ENCODE assay signal across 8 mouse cellular contexts in the genomic region with DNA sequence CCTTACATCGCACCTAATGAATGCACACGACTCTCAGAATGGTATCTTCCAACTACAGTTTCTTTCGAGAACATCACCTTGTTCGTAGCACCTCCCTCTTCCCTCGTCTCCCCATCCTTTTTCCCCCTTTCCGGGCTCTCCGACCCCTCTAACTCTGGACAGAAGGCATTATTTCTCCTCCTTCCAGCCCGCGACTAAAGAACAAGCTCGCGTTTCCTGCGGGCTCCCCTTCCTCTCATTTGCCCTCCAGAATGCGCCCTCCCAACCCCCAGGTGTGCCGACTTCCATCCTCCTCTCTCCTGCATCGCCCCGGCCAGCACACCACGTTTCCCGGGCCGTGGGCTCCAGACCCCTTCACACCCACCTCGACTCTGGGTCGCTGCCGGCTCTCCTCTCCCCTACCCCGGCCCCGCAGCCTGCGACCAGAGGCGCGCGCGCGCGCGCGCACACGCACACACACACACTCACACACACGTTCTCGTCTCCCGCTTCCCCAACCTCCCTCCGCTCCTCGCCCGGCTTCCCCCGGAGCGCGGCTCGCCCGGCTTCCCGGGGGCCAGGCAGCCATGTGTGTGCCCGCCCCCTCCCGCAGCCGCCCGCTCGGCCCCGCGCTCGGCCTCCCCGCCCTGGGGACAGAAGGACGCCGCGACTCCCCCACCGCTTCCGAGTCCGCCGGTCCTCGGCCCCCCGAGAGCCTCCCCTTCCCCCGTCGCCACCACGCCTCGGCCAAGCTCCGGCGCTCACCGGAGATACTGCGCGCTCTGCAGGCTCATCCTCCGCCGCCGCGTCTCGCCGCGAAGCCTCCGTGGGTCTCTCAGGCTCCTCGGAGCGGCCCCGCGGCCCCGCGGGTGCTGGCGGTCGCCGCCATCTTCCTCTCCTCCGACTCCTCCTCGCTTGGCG. TPM values are rescaled to one million over a fixed set of nuclear protein-coding genes. Genes with fewer than 3 reads are reported as not detected.
DNase-seq lines count a peak whose midpoint lies in the region; ATAC-seq lines count a peak whose summit lies in the region.

A gene (minus strand): TSS at position 882 of the 900 bp plus-strand sequence.

- peaks cover 15% of the 10 kb centered on the region for H3K4me1 ChIP-seq in heart, embryonic 10.5 days
- H3K4me1 ChIP-seq in liver, embryonic 16.5 days (ENCODE audit: control insufficient read depth, low read depth, low read length) = peaks cover 10% of the 10 kb centered on the region

- H3K36me3 ChIP-seq in heart, embryonic 10.5 days = 0 out of 2 replicates have a peak, but pooled peaks cover 3% of the 10 kb centered on the region
- H3K36me3 ChIP-seq in liver, embryonic 16.5 days (ENCODE audit: control insufficient read depth, insufficient read depth) = no peaks in the 10 kb centered on the region

- no peaks in the 10 kb centered on the region for H3K27me3 ChIP-seq in heart, embryonic 10.5 days (ENCODE audit: insufficient read depth, poor library complexity, severe bottlenecking)
- no peaks in the 10 kb centered on the region for H3K27me3 ChIP-seq in liver, embryonic 16.5 days (ENCODE audit: control insufficient read depth, insufficient read depth, low read depth, low read length)

- peak within 1 kb of the TSS; percentile 98 for H3K4me2 ChIP-seq in liver, embryonic 16.5 days (ENCODE audit: low read depth, low read length)

- H3K9ac ChIP-seq in liver, embryonic 16.5 days (ENCODE audit: low read depth, low read length) = peak within 1 kb of the TSS; percentile 96

- peak within 1 kb of the TSS; percentile 98 for H3K4me3 ChIP-seq in heart, embryonic 10.5 days
- H3K4me3 ChIP-seq in liver, embryonic 16.5 days (ENCODE audit: low read depth, low read length) = peak within 1 kb of the TSS; percentile 89

- H3K9me3 ChIP-seq in heart, embryonic 10.5 days = no peaks in the 10 kb centered on the region
- no peaks in the 10 kb centered on the region for H3K9me3 ChIP-seq in liver, embryonic 16.5 days (replicated peaks; ENCODE audit: control insufficient read depth, low read length)

- WGBS in heart, embryonic 10.5 days = under 1% methylated on average over 91 of the region's 93 CpGs
- WGBS in liver, embryonic 16.5 days (ENCODE audit: insufficient replicate concordance) = 1% methylated on average over 87 of the region's 93 CpGs

- H3K27ac ChIP-seq in heart, embryonic 10.5 days = peak within 1 kb of the TSS; percentile 99
- peak within 1 kb of the TSS; percentile 99 for H3K27ac ChIP-seq in liver, embryonic 16.5 days (ENCODE audit: low read length)

- peak; percentile 24 for ATAC-seq in erythroblast, adult 5-6 weeks (replicated peaks; ENCODE audit: low FRiP score, poor library complexity, severe bottlenecking)
- peak; percentile 20 for ATAC-seq in liver, embryonic 16.5 days (ENCODE audit: low read depth)

- peak; percentile 33 for DNase-seq in kidney, adult 11 months
- no peak for DNase-seq in kidney, postnatal 14 days
- peak; percentile 70 for DNase-seq in brain, adult 2 months (ENCODE audit: low read depth, low spot score)
- DNase-seq in heart, embryonic 10.5 days (ENCODE audit: low spot score) = peak; percentile 83
- DNase-seq in kidney, postnatal 4 days = peak; percentile 64 to 81
- DNase-seq in spleen, adult 12 weeks (ENCODE audit: low spot score) = peak; percentile 68

RNA-seq across cellular contexts. Expression of the gene that starts here (rescaled TPM):
- total RNA-seq in erythroblast, adult 5-6 weeks (2015; ENCODE audit: low replicate concordance) = 24.8 and 27.6 TPM in 2 replicates
- total RNA-seq in erythroblast, adult 5-6 weeks (2017; ENCODE audit: low replicate concordance) = 21.0 and 21.6 TPM in 2 replicates
- polyA plus RNA-seq in heart, embryonic 10.5 days (2016; fragmentation: Nextera tagmentation; extraction: Ambion mirVana) = 25.9 and 30.0 TPM in 2 replicates
- polyA plus RNA-seq in liver, embryonic 16.5 days (2015; fragmentation: Nextera tagmentation; extraction: Ambion mirVana) = 8.4 and 8.7 TPM in 2 replicates
